Mouse (Mus musculus) olfactory bulb, adult 2 months (tissue): ENCODE results near the gene Oxct2b. TPM values are rescaled to one million over a fixed set of nuclear protein-coding genes. Genes with fewer than 3 reads are reported as not detected.
A peak's percentile ranks its signal among the peaks of the same experiment; 100 is the strongest.

Source experiments
- H3K27ac ChIP-seq: fragments of 200-500 bp; 2 replicates; pipeline ENCODE4 v1.5.1; 2012; ENCODE audit warnings: low read depth, low read length; ENCODE audit not compliant: insufficient read depth
- H3K4me1 ChIP-seq: fragments of 200-500 bp; 2 replicates; pipeline ENCODE4 v1.6.1; 2012; ENCODE audit warnings: low read length; ENCODE audit not compliant: control insufficient read depth, insufficient read depth
- H3K4me3 ChIP-seq: fragments of 200-500 bp; 2 replicates; pipeline ENCODE4 v1.5.1; 2012; ENCODE audit warnings: mild to moderate bottlenecking, low read depth, low read length, moderate library complexity; ENCODE audit not compliant: insufficient read depth
- CTCF ChIP-seq: fragments of 200-500 bp; IDR thresholded peaks from 2 replicates; pipeline ENCODE4 v1.5.1; 2012; ENCODE audit warnings: low read depth, mild to moderate bottlenecking, low read length, moderate library complexity; ENCODE audit not compliant: insufficient read depth
- POLR2A ChIP-seq: fragments of 200-500 bp; IDR thresholded peaks from 2 replicates; pipeline ENCODE4 v1.6.1; 2012; ENCODE audit warnings: mild to moderate bottlenecking, low read depth, low read length, moderate library complexity; ENCODE audit not compliant: insufficient read depth
- WGBS: fragments of 180-500 bp; shearing (Covaris S2); methylation state at CpG from one replicate; pipeline ENCODE4 v1.1.7; 2018; 5-methylcytosine and 5-hydroxymethylcytosine counted together
- polyA plus RNA-seq: library from polyadenylated mRNA; stranded (reverse); fragments of >200 nt; gene quantifications from 2 replicates; pipeline ENCODE4 v1.2.4, GENCODE M21; 2012; ENCODE audit warnings: low replicate concordance; ENCODE audit not compliant: missing spikeins, insufficient read depth, insufficient read length

Oxct2b gene
- polyA plus RNA-seq: not detected in 2 replicates

- peak within 1 kb of the TSS; percentile 39 for H3K4me3 ChIP-seq
- WGBS: 10% methylated on average over 22 of the region's 22 CpGs
These were observed at the start of gene Oxct2b for GRCm38 (mm10) chr4:123116011-123116410. Gene Oxct2b, plus strand, starts transcription at chr4:123116266.

DNA sequence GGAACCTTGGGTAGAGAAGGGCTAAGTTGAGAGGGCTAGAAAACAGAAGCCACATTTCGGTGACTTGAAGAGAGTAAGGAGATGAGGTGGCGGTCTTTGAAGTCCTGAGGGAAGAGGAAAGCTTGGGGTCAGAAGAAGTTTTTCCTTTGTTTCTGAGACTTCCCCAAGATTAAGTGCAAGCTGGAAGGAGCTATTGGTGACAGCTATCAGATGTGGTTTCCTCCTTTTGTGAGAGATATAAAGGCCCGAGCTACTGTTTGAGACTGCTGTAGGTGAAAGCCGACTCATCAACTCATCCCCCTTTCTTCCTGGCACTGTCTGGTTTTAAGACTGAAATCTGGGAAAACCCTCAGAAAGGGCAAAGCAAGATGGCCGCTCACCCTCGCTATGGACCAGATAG, 47.4 kb upstream of the Oxct2b start:
- TF ChIP-seq POLR2A (no peak), CTCF (no peak)
- 90% methylated on average over 6 of the region's 6 CpGs for WGBS
- Histone ChIP-seq H3K4me3 (no peak overlapping the region), H3K27ac (no peak overlapping the region), H3K4me1 (0 out of 2 replicates have a peak, but pooled peaks cover 3% of the 10 kb centered on the region)

More at GRCm38 (mm10) chr4:123116011-123116410, at the start of gene Oxct2b:
- TF ChIP-seq CTCF: no peak
- TF ChIP-seq POLR2A: no peak
- Histone ChIP-seq H3K27ac (no peak within 1 kb of the TSS), H3K4me1 (peaks cover 15% of the 10 kb centered on the region)

GRCm38 (mm10) chr4:123071266-123071966, 44.6 kb upstream of the Oxct2b start:
- Histone ChIP-seq H3K4me1 (0 out of 2 replicates have a peak, but pooled peaks cover 3% of the 10 kb centered on the region), H3K4me3 (no peak overlapping the region), H3K27ac (no peak overlapping the region)
- TF ChIP-seq CTCF: no peak
- TF ChIP-seq POLR2A: no peak
- 19% methylated on average over 13 of the region's 13 CpGs for WGBS

DNA sequence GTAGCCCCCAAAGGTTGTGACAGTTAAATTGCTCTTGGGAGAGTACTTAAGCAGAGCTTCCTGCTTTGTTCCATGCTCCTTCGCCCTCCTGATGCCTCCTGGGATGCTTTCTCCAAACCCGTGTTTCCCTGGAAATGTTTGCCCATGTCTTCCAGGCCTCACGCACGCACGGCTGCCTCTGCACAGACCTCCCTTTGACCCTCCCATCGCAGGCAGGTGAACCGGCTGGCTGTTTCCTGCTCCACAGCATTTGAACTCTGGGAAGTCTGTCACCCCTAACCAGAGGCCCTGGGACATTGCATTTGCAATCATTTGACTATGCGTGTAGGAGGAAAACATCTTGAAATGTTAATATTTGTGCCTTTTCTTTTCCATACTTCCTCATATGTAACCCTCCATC, 39.1 kb upstream of the Oxct2b start:
- TF ChIP-seq POLR2A (no peak), CTCF (no peak)
- 76% methylated on average over 8 of the region's 8 CpGs for WGBS
- no peak overlapping the region for H3K27ac ChIP-seq
- no peak overlapping the region for H3K4me3 ChIP-seq
- H3K4me1 ChIP-seq: no peaks in the 10 kb centered on the region

DNA sequence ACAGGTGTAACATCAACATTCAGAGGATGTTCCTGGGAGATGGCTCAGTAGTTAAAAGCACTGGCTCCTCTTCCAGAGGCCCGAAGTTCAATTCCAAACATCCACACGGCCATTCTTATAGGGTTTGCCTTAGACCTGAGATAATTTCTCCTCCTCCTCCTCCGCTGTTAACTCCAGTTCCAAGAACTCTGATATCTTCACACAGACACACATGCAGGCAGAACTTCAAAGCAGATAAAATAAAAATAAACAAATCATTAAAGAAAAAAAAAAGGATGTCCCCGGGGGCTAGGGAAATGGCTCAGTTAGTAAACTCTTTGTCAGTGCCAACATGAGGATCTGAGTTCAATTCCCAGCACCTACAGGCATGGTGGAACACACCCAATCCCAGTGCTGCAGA, 37.8 kb upstream of the Oxct2b start:
- 88% methylated on average over 4 of the region's 4 CpGs for WGBS
- TF ChIP-seq CTCF: no peak
- TF ChIP-seq POLR2A: no peak
- H3K27ac ChIP-seq: no peak overlapping the region
- H3K4me1 ChIP-seq: no peaks in the 10 kb centered on the region
- H3K4me3 ChIP-seq: no peak overlapping the region

DNA sequence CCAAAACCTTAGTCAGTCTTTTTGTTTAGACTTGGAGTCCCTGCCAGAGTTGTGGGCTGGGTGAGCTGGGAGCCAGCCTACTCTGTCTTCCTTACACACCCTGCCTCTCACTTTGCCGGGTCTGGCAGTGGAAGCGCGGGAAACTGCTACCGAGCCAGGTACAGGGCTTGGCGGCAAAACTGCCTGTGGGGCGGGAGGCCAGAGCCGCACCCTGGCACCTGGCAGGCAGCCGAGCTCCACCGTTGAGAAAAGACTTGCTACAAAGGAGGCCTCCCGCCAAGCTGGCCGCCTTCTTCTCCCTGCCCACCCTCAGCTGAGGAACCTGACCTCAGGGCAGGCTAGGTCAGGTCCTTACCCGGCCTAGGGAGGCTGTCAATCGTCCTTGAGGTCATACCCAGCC, 35.3 kb upstream of the Oxct2b start:
- 46% methylated on average over 13 of the region's 13 CpGs for WGBS
- H3K4me1 ChIP-seq: no peaks in the 10 kb centered on the region
- no peak overlapping the region for H3K27ac ChIP-seq
- TF ChIP-seq POLR2A (no peak), CTCF (no peak)
- H3K4me3 ChIP-seq: no peak overlapping the region

DNA sequence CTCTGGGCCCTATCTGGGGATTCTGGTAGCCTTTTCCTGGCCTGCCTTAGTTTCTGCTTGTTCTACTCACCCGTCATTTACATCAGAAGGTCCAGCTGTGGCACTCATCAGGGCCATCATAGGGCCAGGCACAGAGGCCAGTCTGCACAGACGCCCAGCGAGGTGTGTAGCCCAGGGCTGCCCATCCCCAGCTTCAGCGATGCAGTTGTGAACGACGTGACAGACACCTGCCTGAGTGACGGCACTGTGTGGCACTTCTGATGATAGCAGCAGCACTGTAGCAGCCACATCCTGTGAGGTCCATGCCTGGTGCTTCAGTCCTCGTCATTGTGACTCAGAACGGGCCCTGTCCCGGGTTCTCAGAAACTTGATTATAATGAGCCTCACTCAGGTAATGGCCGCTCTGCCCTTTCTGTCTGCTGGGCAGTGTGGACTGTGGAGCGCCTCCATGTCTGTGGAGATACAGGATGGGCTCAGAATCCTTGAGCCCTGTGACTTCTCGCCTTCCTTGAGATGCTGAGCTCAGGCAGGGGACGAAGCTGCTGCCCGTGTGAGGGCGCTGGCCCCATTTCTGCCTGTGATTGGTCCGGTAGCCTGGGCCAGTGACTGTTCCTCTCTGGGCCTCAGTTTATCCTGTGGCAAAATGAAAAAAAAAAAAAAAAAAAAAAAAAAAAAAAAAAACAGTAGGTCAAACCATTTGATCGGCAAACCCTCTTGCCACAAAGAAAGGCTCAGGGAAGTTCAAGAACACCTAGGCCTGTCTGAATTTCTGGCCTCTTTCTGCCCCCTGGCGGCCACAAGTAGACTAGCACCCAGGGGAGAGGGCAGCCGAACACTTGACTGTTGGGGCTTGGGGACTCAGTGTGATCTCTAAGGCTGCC, 33.5 kb upstream of the Oxct2b start:
- Histone ChIP-seq H3K4me1 (no peaks in the 10 kb centered on the region), H3K4me3 (no peak overlapping the region), H3K27ac (no peak overlapping the region)
- TF ChIP-seq POLR2A (no peak), CTCF (peak; percentile 82)
- 78% methylated on average over 20 of the region's 20 CpGs for WGBS

GRCm38 (mm10) chr4:123083323-123083902, 32.7 kb upstream of the Oxct2b start:
- H3K4me3 ChIP-seq: no peak overlapping the region
- no peak overlapping the region for H3K27ac ChIP-seq
- no peak for TF ChIP-seq CTCF
- no peak for TF ChIP-seq POLR2A
- 66% methylated on average over 13 of the region's 13 CpGs for WGBS
- no peaks in the 10 kb centered on the region for H3K4me1 ChIP-seq

DNA sequence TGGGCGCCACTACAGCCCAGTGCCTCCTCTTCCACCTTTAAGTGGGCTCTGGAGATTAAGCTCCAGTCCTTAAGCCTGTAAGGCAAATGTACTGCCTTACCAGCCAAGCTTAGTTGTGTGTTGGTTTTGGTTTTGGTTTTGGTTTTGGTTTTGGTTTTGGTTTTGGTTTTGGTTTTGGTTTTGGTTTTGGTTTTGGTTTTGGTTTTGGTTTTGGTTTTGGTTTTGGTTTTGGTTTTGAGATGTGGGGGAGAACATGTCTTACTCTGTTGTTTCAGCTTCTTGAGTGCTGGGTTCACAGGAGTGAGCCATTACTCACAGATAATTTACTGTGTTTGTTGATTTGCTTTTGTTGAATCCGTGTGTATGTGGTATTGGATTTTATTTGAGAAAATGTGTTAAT, 30.8 kb upstream of the Oxct2b start:
- 80% methylated on average over 2 of the region's 2 CpGs for WGBS
- H3K4me1 ChIP-seq: no peaks in the 10 kb centered on the region
- no peak overlapping the region for H3K4me3 ChIP-seq
- no peak overlapping the region for H3K27ac ChIP-seq
- no peak for TF ChIP-seq CTCF
- no peak for TF ChIP-seq POLR2A
